22 mouse cellular contexts compared by ENCODE assay signal in the genomic region with DNA sequence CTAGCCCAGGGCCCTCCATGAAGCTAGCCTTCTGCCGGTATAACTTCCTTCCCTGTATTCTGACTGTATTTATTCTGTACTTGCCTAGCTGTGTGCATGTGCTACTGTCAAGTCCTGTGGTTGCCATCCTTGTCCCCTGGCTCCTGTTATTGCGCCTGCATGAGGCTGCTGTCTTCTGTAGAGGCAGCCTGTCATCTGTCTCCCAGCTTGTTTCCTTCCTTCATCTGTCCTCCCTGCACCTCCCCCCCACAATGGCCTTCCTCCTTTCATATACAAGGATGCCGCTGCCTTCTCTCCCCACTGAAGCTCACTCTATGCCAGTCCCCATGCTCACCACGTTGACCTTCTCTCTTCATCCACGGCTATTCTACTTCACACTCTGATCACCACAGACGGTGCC. TPM values are rescaled to one million over a fixed set of nuclear protein-coding genes. Genes with fewer than 3 reads are reported as not detected.
DNase-seq lines count a peak whose midpoint lies in the region; ATAC-seq lines count a peak whose summit lies in the region.
"Had no signal": no experiment of that assay in that cellular context is flagged by ENCODE, and none has a peak within 500 bp of the region (broad histone marks: within the 10 kb centered on the region; RNA-seq: fewer than 3 reads in every experiment).

No protein-coding gene starts in this region.

- peak; percentile 79 for DNase-seq in heart, adult 11 months
- no peak for DNase-seq in heart, adult 8-10 months (ENCODE audit: low spot score)
- DNase-seq in c-Kit-positive CD71-positive TER-119-positive erythroid progenitor cells, embryonic 14.5 days (ENCODE audit: low spot score), result no peak
- no peak for DNase-seq in liver
- DNase-seq: adrenal gland, adult 8-10 months; adrenal gland, postnatal 14 days; adrenal gland, postnatal 36 days; B cell, adult 2 months; cerebellum, adult 11 months; cerebellum, adult 18-20 months; cerebellum, adult 8-10 months; cerebellum, postnatal 10 days; cerebellum, postnatal 25 days; embryo, embryonic 11 days had no signal

- ATAC-seq in common myeloid progenitor, adult 5-6 weeks (replicated peaks; ENCODE audit: low read depth, poor library complexity, severe bottlenecking), result peak; percentile 74
- ATAC-seq in hematopoietic stem cell, adult 5-6 weeks (replicated peaks in 1 of 2; ENCODE audit: insufficient read depth in 1 of 2, low FRiP score in 2 of 2, low TSS enrichment in 1 of 2, low read depth in 1 of 2, poor library complexity in 2 of 2, severe bottlenecking in 2 of 2), result peak; percentile 33 to 39
- ATAC-seq in megakaryocyte-erythroid progenitor cell, adult 5-6 weeks (replicated peaks; ENCODE audit: low FRiP score, low TSS enrichment, poor library complexity, severe bottlenecking), result 0 out of 2 replicates have a peak, but pooled peaks have one; percentile 16
- ATAC-seq: activated CD4-positive, CD25-positive, alpha-beta regulatory T cell, adult 4 months; CD4-positive, CD25-positive, alpha-beta regulatory T cell, adult 4 months; forebrain, embryonic 14.5 days; forebrain, embryonic 16.5 days; Patski had no signal

RNA-seq across cellular contexts. Expression of a gene that starts 33.3 kb away (rescaled TPM):
- 10 to 100 TPM; 26.0 to 34.6 (median 27.6) TPM for total RNA-seq in heart, adult 8-10 months (2022)
- total RNA-seq in common myeloid progenitor, adult 5-6 weeks (2017), result 43.9 and 60.4 TPM in 2 replicates
- 44.8 and 71.7 TPM in 2 replicates for total RNA-seq in hematopoietic stem cell, adult 5-6 weeks (2017)
- 55.0 and 76.9 TPM in 2 replicates for total RNA-seq in megakaryocyte-erythroid progenitor cell, adult 5-6 weeks (2014; fragmentation: Nextera tagmentation)
- total RNA-seq in megakaryocyte-erythroid progenitor cell, adult 5-6 weeks (2017), result 17.2 and 26.2 TPM in 2 replicates

Comparison
In these comparisons a context has a peak if more than half of its experiments do, and no peak if none do; other contexts are left out.
1. ATAC-seq: peak in every context shown above with its lines; median percentile 74 in common myeloid progenitor, adult 5-6 weeks; 36 in hematopoietic stem cell, adult 5-6 weeks; 16 in megakaryocyte-erythroid progenitor cell, adult 5-6 weeks.